Mouse (Mus musculus): Measurements from ENCODE around the gene Usp2. TPM values are rescaled to one million over a fixed set of nuclear protein-coding genes. Genes with fewer than 3 reads are reported as not detected.

Usp2 gene
- 100 to 1,000 TPM in 1 of 2 experiments, 10 to 100 TPM in 1; 75.8 to 206 TPM for total RNA-seq (2021)
- polyA plus RNA-seq (2012; rRNA removed) = 62.8 and 73.8 TPM in 2 replicates
- long read RNA-seq, transcript Usp2-201 (13 exons, 3,867 nt) = minor isoform, 6 of 46 reads
- long read RNA-seq, transcript Usp2-203 (13 exons, 2,122 nt) = minor isoform, 5 of 46 reads
- long read RNA-seq, transcript Usp2-202 (12 exons, 2,057 nt) = major isoform, 17 of 46 reads
- long read RNA-seq, partial matches to known transcripts = 2 of 46 reads
- long read RNA-seq, other reads (novel, unspliced or antisense) = 16 of 46 reads

DNA sequence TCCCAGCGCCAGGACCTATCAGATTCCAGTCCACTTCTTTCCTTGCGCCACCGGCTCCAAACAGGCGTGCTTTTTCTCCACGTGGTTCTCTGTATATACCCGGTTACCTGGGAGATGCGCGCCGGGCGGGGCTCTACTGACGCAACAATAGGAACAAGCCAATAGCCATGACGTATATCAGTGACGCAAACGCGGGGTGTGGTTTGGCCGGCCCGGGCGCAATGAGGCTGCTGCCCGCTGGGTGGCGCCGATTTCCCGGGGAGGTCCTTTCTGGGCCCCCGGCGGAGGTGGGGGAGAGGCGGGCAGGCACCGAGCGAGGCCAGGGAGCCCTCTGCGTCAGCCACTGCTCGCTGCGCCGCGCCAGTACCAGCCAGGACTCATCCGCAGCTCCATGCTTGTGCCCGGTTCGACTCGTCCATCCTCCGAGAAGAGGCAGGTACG lies at the start of gene Usp2:
Usp2 (plus strand) TSS at position 237 of the 441 bp plus-strand sequence.
- Histone ChIP-seq H3K36me3 (ENCODE audit: control insufficient read depth, insufficient read depth, low read length) (no peaks in the 10 kb centered on the region), H3K79me2 (replicated peaks; ENCODE audit: control insufficient read depth, insufficient read depth, low read length) (no peaks in the 10 kb centered on the region), H3K4me3 (peak within 1 kb of the TSS; percentile 53), H3K27me3 (ENCODE audit: control insufficient read depth, insufficient read depth, low read length) (no peaks in the 10 kb centered on the region), H3K4me1 (ENCODE audit: control insufficient read depth, insufficient read depth, low read length) (peaks cover 3% of the 10 kb centered on the region; the same call in 1 of the 2 replicates), H3K9ac (ENCODE audit: low read depth, low read length) (peak within 1 kb of the TSS; percentile 83), H3K27ac (peak within 1 kb of the TSS; percentile 82)
- DNase-seq = peak; percentile 99 to 100
- intact Hi-C loops (cut with DNase I) = loop anchor here (1.0 kb wide), 1 partner anchor 83 kb away; no protein-coding TSS in a partner anchor
- WGBS = under 1% methylated on average over 38 of the region's 38 CpGs
- TF ChIP-seq EP300 (IDR thresholded peaks at IDR 0.05; ENCODE audit: insufficient read depth, low read depth, low read length) (peak; percentile 64), CTCF (IDR thresholded peaks at IDR 0.05) (0 out of 2 replicates have a peak, but pooled peaks have one; percentile 98), POLR2A (IDR thresholded peaks at IDR 0.05; ENCODE audit: insufficient read depth, low read depth, low read length) (peak; percentile 73)

DNA sequence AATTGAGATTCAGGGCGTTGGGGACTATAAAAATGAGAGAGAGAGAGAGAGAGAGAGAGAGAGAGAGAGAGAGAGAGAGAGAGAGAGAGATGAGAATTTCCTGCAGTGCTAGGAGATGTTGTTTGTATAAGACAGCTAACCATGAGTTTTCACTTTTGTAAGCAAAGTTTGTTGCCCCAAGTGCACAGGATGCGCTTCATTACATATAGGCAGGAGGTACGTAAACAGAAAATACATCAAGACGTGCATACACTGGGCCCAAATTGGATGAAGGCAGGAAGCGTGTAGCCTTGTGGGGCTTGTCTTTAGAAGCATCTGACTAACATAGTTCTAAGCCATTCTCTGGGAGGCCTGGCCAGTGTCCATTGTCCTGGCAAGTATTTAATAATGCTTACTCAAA lies 49.0 kb upstream of the Usp2 start:
- no peaks in the 10 kb centered on the region for H3K27me3 ChIP-seq (ENCODE audit: control insufficient read depth, insufficient read depth, low read length)
- no peak overlapping the region for H3K27ac ChIP-seq
- no peaks in the 10 kb centered on the region for H3K4me1 ChIP-seq (ENCODE audit: control insufficient read depth, insufficient read depth, low read length)
- H3K79me2 ChIP-seq (replicated peaks; ENCODE audit: control insufficient read depth, insufficient read depth, low read length) = no peaks in the 10 kb centered on the region
- intact Hi-C loops (cut with DNase I) = no loop called here
- H3K36me3 ChIP-seq (ENCODE audit: control insufficient read depth, insufficient read depth, low read length) = no peaks in the 10 kb centered on the region
- DNase-seq = no peak
- 75% methylated on average over 5 of the region's 5 CpGs for WGBS
- no peak overlapping the region for H3K4me3 ChIP-seq
- no peak for TF ChIP-seq CTCF (IDR thresholded peaks at IDR 0.05)
- TF ChIP-seq POLR2A (IDR thresholded peaks at IDR 0.05; ENCODE audit: insufficient read depth, low read depth, low read length) = no peak
- no peak for TF ChIP-seq EP300 (IDR thresholded peaks at IDR 0.05; ENCODE audit: insufficient read depth, low read depth, low read length)
- no peak overlapping the region for H3K9ac ChIP-seq (ENCODE audit: low read depth, low read length)

- TF ChIP-seq POLR2A (IDR thresholded peaks at IDR 0.05; ENCODE audit: insufficient read depth, low read depth, low read length) = no peak
- no peak for TF ChIP-seq CTCF (IDR thresholded peaks at IDR 0.05)
- Histone ChIP-seq H3K79me2 (replicated peaks; ENCODE audit: control insufficient read depth, insufficient read depth, low read length) (no peaks in the 10 kb centered on the region), H3K9ac (ENCODE audit: low read depth, low read length) (no peak overlapping the region), H3K4me3 (no peak overlapping the region), H3K36me3 (ENCODE audit: control insufficient read depth, insufficient read depth, low read length) (no peaks in the 10 kb centered on the region), H3K27me3 (ENCODE audit: control insufficient read depth, insufficient read depth, low read length) (no peaks in the 10 kb centered on the region), H3K4me1 (ENCODE audit: control insufficient read depth, insufficient read depth, low read length) (no peaks in the 10 kb centered on the region), H3K27ac (no peak overlapping the region)
- DNase-seq = no peak
- 62% methylated on average over 7 of the region's 7 CpGs for WGBS
- intact Hi-C loops (cut with DNase I) = no loop called here
Observed at GRCm38 (mm10) chr9:44020001-44020400, 46.8 kb upstream of the Usp2 start.

GRCm38 (mm10) chr9:44022100-44022847 lies 44.5 kb upstream of the Usp2 start:
- no peak overlapping the region for H3K27ac ChIP-seq
- intact Hi-C loops (cut with DNase I) = no loop called here
- WGBS = 73% methylated on average over 8 of the region's 8 CpGs

GRCm38 (mm10) chr9:44024096-44024495 lies 42.7 kb upstream of the Usp2 start:
- 64% methylated on average over 3 of the region's 3 CpGs for WGBS
- H3K4me3 ChIP-seq = no peak overlapping the region
- TF ChIP-seq EP300 (IDR thresholded peaks at IDR 0.05; ENCODE audit: insufficient read depth, low read depth, low read length) (no peak), CTCF (IDR thresholded peaks at IDR 0.05) (no peak), POLR2A (IDR thresholded peaks at IDR 0.05; ENCODE audit: insufficient read depth, low read depth, low read length) (no peak)
- no peaks in the 10 kb centered on the region for H3K27me3 ChIP-seq (ENCODE audit: control insufficient read depth, insufficient read depth, low read length)
- no peaks in the 10 kb centered on the region for H3K36me3 ChIP-seq (ENCODE audit: control insufficient read depth, insufficient read depth, low read length)
- no peaks in the 10 kb centered on the region for H3K4me1 ChIP-seq (ENCODE audit: control insufficient read depth, insufficient read depth, low read length)
- no peaks in the 10 kb centered on the region for H3K79me2 ChIP-seq (replicated peaks; ENCODE audit: control insufficient read depth, insufficient read depth, low read length)
- H3K27ac ChIP-seq = no peak overlapping the region
- DNase-seq = no peak
- intact Hi-C loops (cut with DNase I) = no loop called here
- no peak overlapping the region for H3K9ac ChIP-seq (ENCODE audit: low read depth, low read length)

More at GRCm38 (mm10) chr9:44022100-44022847, 44.5 kb upstream of the Usp2 start:
- H3K4me1 ChIP-seq (ENCODE audit: control insufficient read depth, insufficient read depth, low read length) = no peaks in the 10 kb centered on the region
- no peaks in the 10 kb centered on the region for H3K79me2 ChIP-seq (replicated peaks; ENCODE audit: control insufficient read depth, insufficient read depth, low read length)
- H3K36me3 ChIP-seq (ENCODE audit: control insufficient read depth, insufficient read depth, low read length) = no peaks in the 10 kb centered on the region
- TF ChIP-seq EP300 (IDR thresholded peaks at IDR 0.05; ENCODE audit: insufficient read depth, low read depth, low read length) = no peak
- TF ChIP-seq CTCF (IDR thresholded peaks at IDR 0.05) = no peak
- no peak for TF ChIP-seq POLR2A (IDR thresholded peaks at IDR 0.05; ENCODE audit: insufficient read depth, low read depth, low read length)
- H3K27me3 ChIP-seq (ENCODE audit: control insufficient read depth, insufficient read depth, low read length) = no peaks in the 10 kb centered on the region
- no peak overlapping the region for H3K4me3 ChIP-seq
- no peak for DNase-seq
- H3K9ac ChIP-seq (ENCODE audit: low read depth, low read length) = no peak overlapping the region
